Mouse (Mus musculus) adipocyte (in vitro differentiated cells): ENCODE data around the gene Wbp1.

Experiments used
- DNase-seq: peaks from one replicate; pipeline ENCODE4 v3.0.0-alpha.2; 2016; ENCODE audit warnings: low spot score

The Wbp1 gene

GRCm38 (mm10) chr6:83084477-83084876 lies 36.9 kb downstream of the Wbp1 start:
- no peak for DNase-seq

GRCm38 (mm10) chr6:83083497-83083896 lies 37.9 kb downstream of the Wbp1 start:
- no peak for DNase-seq

- no peak for DNase-seq
These were observed 41.1 kb downstream of the Wbp1 start for GRCm38 (mm10) chr6:83080210-83080609.

DNA sequence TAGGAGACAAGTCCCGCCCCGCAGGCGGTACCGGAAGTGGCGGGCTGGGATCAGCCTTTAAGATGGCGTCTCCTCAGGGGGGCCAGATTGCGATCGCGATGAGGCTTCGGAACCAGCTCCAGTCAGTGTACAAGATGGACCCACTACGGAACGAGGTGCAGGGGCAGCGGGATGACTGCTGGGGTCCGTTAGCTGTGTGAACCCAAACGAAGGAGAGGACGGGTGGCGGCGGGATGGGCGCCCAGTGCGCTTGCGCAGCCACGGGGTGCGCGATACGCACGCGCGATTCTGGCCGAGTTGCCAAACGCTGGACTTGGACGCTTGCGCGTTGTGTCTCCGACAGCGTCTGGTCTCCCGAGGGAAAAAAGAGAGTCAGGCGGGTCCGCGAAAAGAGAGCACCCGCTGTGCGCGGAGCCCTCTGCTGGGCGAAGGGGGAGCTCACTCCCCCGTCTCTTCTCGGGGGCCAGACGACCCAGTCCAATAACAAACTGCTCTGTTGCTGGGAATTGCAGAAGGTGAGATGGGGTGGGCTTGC lies 43.0 kb downstream of the Wbp1 start:
- DNase-seq, result peak; percentile 99

GRCm38 (mm10) chr6:83077630-83078323 lies 43.6 kb downstream of the Wbp1 start, which contains the start of gene Pcgf1:
Gene Pcgf1, plus strand, starts transcription at chr6:83077869.
- DNase-seq, result peak; percentile 70

DNA sequence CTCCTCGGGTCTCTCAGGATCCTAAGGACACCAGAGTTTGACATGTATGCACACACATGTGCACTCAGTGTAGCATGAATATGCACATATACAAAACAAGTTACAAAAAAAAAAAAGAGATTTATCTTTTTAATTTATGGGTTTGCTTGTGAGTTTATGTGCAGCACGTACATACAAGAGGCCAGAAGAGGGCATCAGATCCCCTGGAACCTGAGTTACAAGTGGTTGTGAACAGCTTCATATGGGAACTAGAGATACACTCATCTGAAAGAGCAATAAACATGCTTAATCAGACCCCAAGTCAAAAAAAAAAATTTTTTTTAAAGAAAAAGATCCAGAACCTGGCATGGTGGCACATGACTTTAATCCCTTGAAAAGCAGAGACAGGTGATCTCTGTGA lies 46.4 kb downstream of the Wbp1 start:
- no peak for DNase-seq

GRCm38 (mm10) chr6:83071220-83071619 lies 50.1 kb downstream of the Wbp1 start:
- no peak for DNase-seq

DNA sequence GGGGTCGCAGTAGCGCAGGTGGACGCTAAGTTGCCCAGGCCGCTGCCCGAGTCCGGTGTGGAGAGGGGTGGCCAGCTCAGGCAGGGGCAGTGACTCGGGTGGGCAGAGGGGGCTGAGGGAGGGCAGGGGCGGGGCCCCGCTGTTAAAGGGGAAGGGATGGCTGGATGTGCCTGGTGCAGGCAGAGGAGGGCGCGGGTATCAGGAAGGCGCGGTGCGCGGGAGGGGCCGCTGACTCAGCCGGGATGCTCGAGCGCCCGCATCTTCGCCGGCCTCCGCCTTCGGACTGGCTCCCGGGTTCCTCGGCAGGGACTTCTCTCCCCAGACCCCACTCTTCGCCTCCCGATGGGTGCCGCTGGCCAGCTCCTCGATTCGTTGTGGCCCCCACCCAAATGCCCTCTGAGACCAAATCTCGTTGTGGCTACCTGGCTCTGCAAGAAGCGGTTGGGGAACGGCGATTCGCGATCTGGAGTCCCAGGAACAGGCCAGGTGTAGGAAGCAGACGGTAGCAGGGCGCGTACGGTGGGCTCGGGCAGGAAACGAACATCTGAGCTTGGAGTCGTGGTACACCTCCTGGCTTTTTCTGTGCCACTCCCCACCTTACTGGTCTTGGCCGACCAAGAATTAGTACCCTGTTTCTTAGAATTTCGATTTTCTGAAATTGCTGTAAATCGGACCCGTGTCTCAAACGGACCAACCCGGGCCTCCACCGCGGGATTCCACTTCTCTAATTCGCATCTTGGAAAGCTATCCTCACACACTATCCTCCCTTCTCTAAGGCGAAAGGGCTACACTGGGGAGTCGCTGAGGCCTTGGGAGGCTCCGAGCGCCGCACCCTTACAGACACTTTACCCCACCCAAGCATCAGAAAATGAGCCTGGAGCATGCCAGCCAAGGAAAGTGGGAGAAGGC lies 50.8 kb downstream of the Wbp1 start:
- no peak for DNase-seq

GRCm38 (mm10) chr6:83070247-83070310 lies 51.3 kb downstream of the Wbp1 start, which contains the start of gene Tlx2:
Gene Tlx2, minus strand, starts transcription at chr6:83070293.
- DNase-seq, result no peak

DNA sequence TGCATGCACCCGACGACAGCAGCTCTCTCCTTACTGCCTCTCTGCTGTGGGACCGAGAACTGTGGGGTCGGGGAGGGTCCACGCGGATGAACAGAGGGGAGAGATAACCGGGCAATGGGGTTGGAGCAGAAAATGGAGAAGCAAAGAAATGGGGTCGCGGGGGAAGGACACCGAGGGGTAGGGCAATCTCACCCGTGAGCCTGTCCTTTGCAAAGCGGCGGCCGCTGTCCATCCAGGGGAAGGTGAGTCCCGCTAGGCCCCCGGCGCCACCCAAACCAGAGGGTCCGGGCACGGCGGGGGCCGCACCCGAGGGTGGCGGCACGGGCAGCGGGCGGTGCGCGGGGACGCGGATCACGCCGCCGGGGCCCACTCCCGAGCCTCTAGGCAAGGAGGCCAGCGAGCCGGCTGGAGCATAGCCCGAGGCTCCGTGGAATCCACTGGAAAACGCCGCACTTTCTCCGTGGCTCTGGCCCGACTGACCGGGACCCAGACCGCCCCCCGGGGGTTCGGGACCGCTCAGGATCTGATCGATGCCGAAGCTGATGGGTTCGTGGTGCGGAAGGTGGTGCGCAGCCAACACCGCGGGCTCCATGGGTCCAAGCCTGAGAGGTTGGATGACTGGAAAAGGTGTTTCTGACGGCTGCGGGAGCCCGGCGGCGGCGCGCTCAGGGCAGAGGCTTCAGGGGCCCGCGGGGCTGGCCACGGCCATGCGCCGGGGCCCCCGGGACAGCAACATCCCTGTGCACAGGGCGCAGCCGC lies 51.7 kb downstream of the Wbp1 start:
- DNase-seq, result no peak
